Mouse (Mus musculus) right cerebral cortex, postnatal 25 days (tissue): Measurements from ENCODE around the gene Arhgdia.

Experiments
- DNase-seq: peaks from one replicate; pipeline ENCODE4 v3.0.0; 2022

Gene Arhgdia

DNA sequence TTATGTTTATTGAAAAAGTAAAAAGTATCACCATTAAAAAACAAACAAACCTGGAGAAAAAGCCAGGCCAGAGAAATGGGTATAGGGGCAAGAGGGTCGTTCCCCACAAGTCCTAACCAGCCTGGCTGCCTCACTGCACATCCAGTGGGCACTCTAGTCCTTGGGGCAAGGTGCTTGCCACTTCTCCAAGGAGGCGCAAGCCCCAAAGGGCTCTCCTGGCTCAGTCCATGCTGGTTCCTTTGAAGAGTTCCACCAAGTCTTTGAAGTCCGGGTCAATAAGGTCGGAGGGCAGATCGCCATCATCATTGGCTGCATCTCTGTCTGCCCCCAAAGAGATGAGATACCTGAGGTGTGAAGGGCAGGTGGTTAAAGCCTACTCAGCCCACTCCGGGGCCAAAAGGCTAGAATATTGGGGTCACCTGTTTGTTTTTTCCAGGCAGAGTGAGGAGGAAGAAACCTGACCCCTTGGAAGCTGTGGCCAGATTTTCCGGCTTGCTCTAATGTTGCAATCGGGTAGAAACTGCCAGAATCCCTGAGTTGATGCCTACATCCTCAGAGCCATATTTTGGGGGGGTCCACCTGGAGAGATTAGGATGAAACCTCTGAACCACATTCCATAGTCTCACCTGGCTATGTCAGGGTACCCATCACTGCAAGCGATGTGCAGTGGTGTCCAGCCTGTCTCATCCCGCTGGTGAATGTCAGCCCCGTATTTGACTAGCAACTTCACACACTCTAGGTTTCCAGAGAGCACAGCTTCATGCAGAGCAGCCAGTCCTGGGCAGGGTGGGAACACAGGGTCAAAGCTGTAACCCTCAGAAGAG, 31.2 kb downstream of the Arhgdia start:
- no peak for DNase-seq

GRCm38 (mm10) chr11:120549168-120549945, 32.1 kb downstream of the Arhgdia start, which contains the start of gene Mcrip1:
Mcrip1 (minus strand) TSS chr11:120549727.
- DNase-seq = peak; percentile 94

- no peak for DNase-seq
Observed at GRCm38 (mm10) chr11:120548786-120549167, 32.6 kb downstream of the Arhgdia start.

DNA sequence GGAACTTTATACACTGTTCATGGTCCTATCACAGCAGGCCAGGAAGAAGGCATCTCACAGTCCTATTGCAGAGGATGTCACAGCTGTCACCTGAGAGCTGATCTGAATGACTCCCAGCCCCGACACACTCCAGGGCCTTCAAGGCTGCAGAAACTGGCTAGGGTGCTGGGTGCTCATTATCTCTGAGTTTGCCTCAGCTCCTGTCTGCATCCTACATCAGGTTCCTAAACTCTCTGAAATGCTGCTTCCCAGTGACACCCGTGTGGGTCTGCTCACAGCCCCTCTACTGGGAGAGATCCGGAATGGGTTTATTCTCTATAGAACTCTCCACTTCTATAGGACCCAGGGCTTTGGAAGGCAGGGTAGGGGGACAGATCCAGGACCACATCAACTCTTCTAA, 33.2 kb downstream of the Arhgdia start:
- DNase-seq = no peak

- DNase-seq = no peak
Observed at GRCm38 (mm10) chr11:120547469-120547868, 34.0 kb downstream of the Arhgdia start.

GRCm38 (mm10) chr11:120545964-120546363, 35.5 kb downstream of the Arhgdia start:
- no peak for DNase-seq

DNA sequence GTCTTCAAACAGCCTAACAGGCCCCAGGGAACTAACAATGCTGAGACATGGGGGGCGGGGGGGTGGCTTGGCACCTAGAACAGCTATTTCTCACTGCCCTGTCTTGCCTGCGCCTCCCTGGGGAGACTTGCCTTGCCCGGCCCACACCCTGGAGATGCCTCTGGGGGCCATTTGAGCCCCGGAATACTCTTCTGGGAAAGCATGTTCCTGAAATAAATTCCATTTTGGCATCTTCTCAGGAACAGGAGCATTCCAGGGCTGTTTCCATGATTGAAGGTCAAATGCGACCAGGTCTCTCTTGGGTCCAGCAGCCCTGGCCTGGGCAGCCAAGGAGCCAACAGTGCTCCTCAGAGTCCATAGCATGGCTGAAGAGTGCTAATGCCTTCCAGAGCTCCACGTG, 39.0 kb downstream of the Arhgdia start:
- DNase-seq = no peak

GRCm38 (mm10) chr11:120541907-120542306, 39.5 kb downstream of the Arhgdia start:
- no peak for DNase-seq

GRCm38 (mm10) chr11:120539285-120540014, 42.0 kb downstream of the Arhgdia start:
- no peak for DNase-seq

- no peak for DNase-seq
Observed at GRCm38 (mm10) chr11:120538955-120539284, 42.5 kb downstream of the Arhgdia start.

DNA sequence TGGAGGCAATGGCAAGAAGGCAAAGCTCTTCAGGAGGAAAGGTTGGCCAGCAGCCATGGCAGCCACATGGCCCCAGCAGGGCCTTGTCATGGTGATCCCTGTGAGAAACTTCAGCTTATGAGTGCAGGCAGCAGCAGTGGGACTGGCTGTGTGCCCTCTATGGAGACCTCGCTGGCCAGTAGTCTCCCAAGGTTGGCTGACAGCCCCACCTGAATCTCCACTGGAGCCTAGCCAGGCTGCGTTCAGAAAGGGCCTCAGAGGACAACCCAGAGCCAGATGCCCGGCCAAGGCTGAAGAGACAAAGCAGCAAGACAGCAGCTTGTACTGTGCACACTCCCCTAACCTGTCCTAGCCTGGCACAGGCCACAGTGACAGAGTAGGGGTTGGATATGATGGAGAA, 42.9 kb downstream of the Arhgdia start:
- no peak for DNase-seq

DNA sequence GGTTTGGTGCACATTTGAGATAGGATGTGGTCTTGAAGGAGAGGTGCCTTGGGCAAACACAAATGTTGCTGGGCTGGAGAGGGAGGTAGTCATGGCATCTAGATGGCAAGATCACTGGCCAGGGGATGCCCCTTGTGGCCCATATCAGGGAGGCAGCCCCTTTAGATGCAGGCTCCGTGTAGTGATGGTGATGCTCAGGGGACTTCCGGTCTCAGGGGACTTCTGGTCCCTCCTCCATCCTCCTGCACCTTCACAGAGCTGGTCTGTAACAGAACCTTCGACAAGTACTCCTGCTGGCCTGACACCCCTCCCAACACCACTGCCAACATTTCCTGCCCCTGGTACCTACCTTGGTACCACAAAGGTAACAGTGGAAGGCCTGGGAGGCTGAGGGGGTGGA, 45.6 kb downstream of the Arhgdia start:
- no peak for DNase-seq

- DNase-seq = no peak
Observed at GRCm38 (mm10) chr11:120535145-120535544, 46.3 kb downstream of the Arhgdia start.

- DNase-seq = no peak
Observed at GRCm38 (mm10) chr11:120534093-120534492, 47.3 kb downstream of the Arhgdia start.

GRCm38 (mm10) chr11:120531646-120532045, 49.8 kb downstream of the Arhgdia start:
- no peak for DNase-seq

DNA sequence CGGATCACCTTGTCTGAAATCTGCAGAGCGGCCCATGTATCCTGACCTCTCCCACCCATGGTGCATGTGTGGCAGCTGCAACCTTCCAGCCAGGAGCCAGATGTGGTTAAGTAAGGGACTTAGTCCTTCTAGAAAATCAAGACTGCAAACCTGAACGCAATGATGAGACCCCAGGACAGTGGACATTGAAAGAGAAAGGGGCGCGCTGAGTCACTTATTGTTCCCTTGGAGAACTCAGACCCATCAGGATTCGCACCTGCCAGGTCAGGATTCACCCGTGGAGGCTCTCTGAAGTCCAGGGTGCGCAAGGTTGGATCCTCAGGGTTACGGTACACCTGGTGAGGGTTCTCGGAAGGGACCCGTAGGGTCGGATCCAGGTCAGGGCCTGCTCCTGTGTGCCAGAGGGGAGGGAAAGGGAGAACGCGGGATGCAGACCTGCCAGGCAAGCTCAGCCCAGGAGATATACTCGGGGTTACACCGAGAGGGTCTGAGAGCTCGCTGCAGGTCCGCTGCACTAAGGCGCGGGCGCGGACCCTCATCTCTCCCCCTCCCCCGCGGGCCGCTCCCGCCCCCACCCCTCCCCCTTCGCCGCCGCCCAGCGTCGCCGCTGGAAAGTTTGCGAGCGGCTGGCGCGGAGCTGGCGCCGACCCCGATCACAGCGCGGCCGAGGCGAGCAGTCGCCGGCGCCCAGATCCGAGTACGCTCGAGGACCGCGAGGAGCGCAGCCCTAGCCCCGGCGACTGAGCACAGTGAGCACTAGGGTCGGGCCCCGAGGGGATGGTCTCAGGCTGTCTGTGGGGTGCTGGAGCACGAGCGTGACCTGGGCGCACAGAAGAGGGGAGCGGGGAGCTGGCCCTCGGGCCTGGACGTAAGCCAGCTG, 51.1 kb downstream of the Arhgdia start, which contains the start of gene Gcgr:
Gcgr (plus strand) TSS at position 615 of the 880 bp plus-strand sequence.
- DNase-seq = no peak

DNA sequence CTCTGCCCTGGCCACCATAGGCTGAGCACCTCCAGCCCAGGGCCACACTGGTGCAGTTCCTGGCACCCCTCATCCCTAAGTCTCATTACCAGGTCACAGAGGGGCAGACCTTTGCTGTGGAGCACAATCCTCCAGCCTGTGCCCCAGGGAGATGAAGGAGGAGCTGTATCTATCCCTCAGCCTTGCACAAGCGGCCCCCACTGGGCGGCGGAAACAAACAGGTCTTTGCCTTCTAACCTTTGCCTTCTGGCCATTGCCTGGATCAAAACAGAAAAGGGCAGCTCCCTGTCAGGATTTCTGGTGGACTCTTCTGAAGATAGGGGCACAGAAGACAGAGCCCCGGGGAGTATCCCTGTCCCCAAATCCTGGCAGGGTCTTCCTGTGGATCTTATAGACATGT, 52.5 kb downstream of the Arhgdia start:
- no peak for DNase-seq
